Mouse (Mus musculus): ENCODE data around the gene Itprid2. TPM values are rescaled to one million over a fixed set of nuclear protein-coding genes. Genes with fewer than 3 reads are reported as not detected.
A peak's percentile ranks its signal among the peaks of the same experiment; 100 is the strongest.
"Not testable (repeated sequence)": the region's sequence is repeated elsewhere in the genome, so short reads cannot be mapped to it uniquely, and the experiment has no call there.

Gene Itprid2
- 4.5 and 4.7 TPM in 2 replicates for polyA plus RNA-seq (2015; fragmentation: Nextera tagmentation; extraction: Ambion mirVana)

- WGBS: 5% methylated on average over 27 of the region's 46 CpGs
- H3K4me2 ChIP-seq (replicated peaks): peak within 1 kb of the TSS; percentile 83
- H3K9ac ChIP-seq (replicated peaks): peak within 1 kb of the TSS; percentile 63
- H3K27ac ChIP-seq (replicated peaks): peak within 1 kb of the TSS; percentile 39
- ATAC-seq (replicated peaks): peak; percentile 98
- peaks cover 11% of the 10 kb centered on the region; the same call in 1 of the 2 replicates for H3K4me1 ChIP-seq
- H3K36me3 ChIP-seq: no peaks in the 10 kb centered on the region
- peak within 1 kb of the TSS; percentile 83 for H3K4me3 ChIP-seq
- no peaks in the 10 kb centered on the region for H3K9me3 ChIP-seq
- H3K27me3 ChIP-seq: no peaks in the 10 kb centered on the region
These were observed at the start of gene Itprid2 for GRCm38 (mm10) chr2:79634528-79635400. Itprid2 (plus strand) TSS chr2:79635352.

GRCm38 (mm10) chr2:79596177-79596576 is 39.0 kb upstream of the Itprid2 start:
- no peak for ATAC-seq (replicated peaks)
- WGBS: 88% methylated on average over 2 of the region's 2 CpGs
- H3K4me2 ChIP-seq (replicated peaks): no peak overlapping the region

DNA sequence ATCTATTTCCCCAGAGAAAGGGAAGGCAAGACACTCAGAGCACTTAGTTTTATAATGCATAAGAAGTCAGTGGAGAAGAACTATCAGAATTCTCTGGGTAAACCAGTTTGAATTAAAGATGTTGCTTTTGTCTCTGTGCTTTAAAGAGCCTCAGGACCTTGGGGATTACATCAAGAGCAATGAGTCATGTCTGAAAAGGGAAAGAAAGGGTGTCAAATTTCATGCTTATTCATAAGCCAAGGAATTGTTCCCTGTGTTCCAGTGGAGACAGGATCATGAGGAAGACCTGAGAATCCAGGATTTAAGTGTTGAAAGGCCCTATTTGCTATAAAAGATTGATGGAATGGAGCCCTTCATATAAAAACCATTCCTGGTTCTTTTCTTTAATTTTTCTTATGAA is 38.1 kb upstream of the Itprid2 start:
- no peaks in the 10 kb centered on the region for H3K27me3 ChIP-seq
- ATAC-seq (replicated peaks): no peak
- no peak overlapping the region for H3K4me3 ChIP-seq
- H3K36me3 ChIP-seq: no peaks in the 10 kb centered on the region
- no peak overlapping the region for H3K27ac ChIP-seq (replicated peaks)
- H3K4me2 ChIP-seq (replicated peaks): no peak overlapping the region
- no peaks in the 10 kb centered on the region for H3K9me3 ChIP-seq
- no peak overlapping the region for H3K9ac ChIP-seq (replicated peaks)
- H3K4me1 ChIP-seq: peaks cover 9% of the 10 kb centered on the region

More at GRCm38 (mm10) chr2:79596177-79596576, 39.0 kb upstream of the Itprid2 start:
- Histone ChIP-seq H3K9me3 (no peaks in the 10 kb centered on the region), H3K36me3 (no peaks in the 10 kb centered on the region), H3K27ac (replicated peaks) (no peak overlapping the region), H3K9ac (replicated peaks) (no peak overlapping the region), H3K4me3 (no peak overlapping the region), H3K27me3 (no peaks in the 10 kb centered on the region), H3K4me1 (peaks cover 2% of the 10 kb centered on the region; the same call in 1 of the 2 replicates)

GRCm38 (mm10) chr2:79601109-79601508 is 34.0 kb upstream of the Itprid2 start:
- H3K27ac ChIP-seq (replicated peaks): peak overlapping the region; percentile 17
- peak; percentile 60 for ATAC-seq (replicated peaks)
- not testable (repeated sequence) for H3K9me3 ChIP-seq; H3K9ac ChIP-seq (replicated peaks); H3K4me2 ChIP-seq (replicated peaks); H3K27me3 ChIP-seq; H3K36me3 ChIP-seq; H3K4me1 ChIP-seq; H3K4me3 ChIP-seq
- WGBS: 28% methylated on average over 2 of the region's 2 CpGs

DNA sequence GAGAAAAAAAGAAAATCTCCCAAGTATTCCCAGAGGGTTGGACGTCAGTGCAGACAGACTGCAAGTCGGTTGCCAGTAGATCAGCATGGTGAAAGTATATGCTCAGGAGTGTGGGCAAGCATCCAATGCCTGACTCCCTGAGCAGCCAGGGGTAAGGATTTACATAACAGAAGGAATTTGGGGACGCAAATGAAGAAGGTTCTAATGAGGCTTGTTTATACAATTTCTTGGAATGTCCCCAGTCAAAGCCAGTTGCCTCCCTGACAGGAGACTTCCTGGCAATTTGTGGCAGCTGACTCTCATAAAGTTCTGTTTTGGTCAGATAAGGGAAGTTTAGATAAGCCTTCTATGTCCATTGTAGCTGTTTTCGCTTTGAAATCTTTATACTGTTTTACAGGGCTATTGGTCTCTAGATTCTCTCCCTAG is 33.4 kb upstream of the Itprid2 start:
- WGBS: 15% methylated on average over 4 of the region's 4 CpGs
- H3K36me3 ChIP-seq: no peaks in the 10 kb centered on the region
- peak; percentile 90 for ATAC-seq (replicated peaks)
- H3K4me3 ChIP-seq: no peak overlapping the region
- no peaks in the 10 kb centered on the region for H3K27me3 ChIP-seq
- peaks cover 9% of the 10 kb centered on the region for H3K4me1 ChIP-seq
- H3K9me3 ChIP-seq: no peaks in the 10 kb centered on the region
- H3K9ac ChIP-seq (replicated peaks): no peak overlapping the region
- peak overlapping the region; percentile 17; the same call in 1 of the 2 replicates for H3K27ac ChIP-seq (replicated peaks)
- no peak overlapping the region for H3K4me2 ChIP-seq (replicated peaks)

GRCm38 (mm10) chr2:79602306-79602705 is 32.8 kb upstream of the Itprid2 start:
- Histone ChIP-seq H3K36me3 (no peaks in the 10 kb centered on the region), H3K9ac (replicated peaks) (no peak overlapping the region), H3K4me2 (replicated peaks) (no peak overlapping the region), H3K4me1 (peaks cover 9% of the 10 kb centered on the region), H3K27ac (replicated peaks) (no peak overlapping the region), H3K27me3 (no peaks in the 10 kb centered on the region), H3K9me3 (no peaks in the 10 kb centered on the region), H3K4me3 (no peak overlapping the region)
- ATAC-seq (replicated peaks): no peak
- WGBS: 67% methylated on average over 6 of the region's 6 CpGs

GRCm38 (mm10) chr2:79603363-79603762 is 31.8 kb upstream of the Itprid2 start:
- no peak overlapping the region for H3K4me3 ChIP-seq
- H3K9me3 ChIP-seq: no peaks in the 10 kb centered on the region
- 89% methylated on average over 4 of the region's 4 CpGs for WGBS
- no peak overlapping the region for H3K4me2 ChIP-seq (replicated peaks)
- H3K9ac ChIP-seq (replicated peaks): no peak overlapping the region
- H3K36me3 ChIP-seq: no peaks in the 10 kb centered on the region
- H3K4me1 ChIP-seq: peaks cover 9% of the 10 kb centered on the region
- H3K27me3 ChIP-seq: no peaks in the 10 kb centered on the region
- H3K27ac ChIP-seq (replicated peaks): no peak overlapping the region
- ATAC-seq (replicated peaks): no peak

DNA sequence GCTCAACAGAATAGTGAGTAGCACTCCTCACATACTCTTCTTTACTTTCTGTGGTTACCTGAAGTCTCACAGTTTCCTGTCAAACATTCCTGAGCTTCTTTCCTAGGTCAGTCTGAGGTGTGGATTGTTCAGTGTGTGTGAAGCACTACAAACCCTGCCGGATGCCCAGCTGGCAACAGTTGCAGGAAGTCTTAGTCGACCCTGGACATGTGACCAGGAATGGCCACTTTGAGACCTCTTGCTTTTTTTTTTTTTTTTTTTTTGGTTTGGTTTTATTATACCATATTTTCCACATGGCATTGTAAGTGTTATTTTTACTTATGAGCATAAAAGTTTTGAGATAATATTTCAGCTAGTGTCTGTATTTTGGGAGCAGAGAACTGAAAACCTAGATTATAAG is 29.1 kb upstream of the Itprid2 start:
- Histone ChIP-seq H3K27ac (replicated peaks) (no peak overlapping the region), H3K9me3 (no peaks in the 10 kb centered on the region), H3K4me3 (no peak overlapping the region), H3K4me1 (peaks cover 8% of the 10 kb centered on the region), H3K27me3 (no peaks in the 10 kb centered on the region), H3K36me3 (no peaks in the 10 kb centered on the region), H3K4me2 (replicated peaks) (no peak overlapping the region), H3K9ac (replicated peaks) (no peak overlapping the region)
- whole genome bisulfite sequencing: 83% methylated on average over 2 of the region's 2 CpGs
- ATAC-seq (replicated peaks): no peak

DNA sequence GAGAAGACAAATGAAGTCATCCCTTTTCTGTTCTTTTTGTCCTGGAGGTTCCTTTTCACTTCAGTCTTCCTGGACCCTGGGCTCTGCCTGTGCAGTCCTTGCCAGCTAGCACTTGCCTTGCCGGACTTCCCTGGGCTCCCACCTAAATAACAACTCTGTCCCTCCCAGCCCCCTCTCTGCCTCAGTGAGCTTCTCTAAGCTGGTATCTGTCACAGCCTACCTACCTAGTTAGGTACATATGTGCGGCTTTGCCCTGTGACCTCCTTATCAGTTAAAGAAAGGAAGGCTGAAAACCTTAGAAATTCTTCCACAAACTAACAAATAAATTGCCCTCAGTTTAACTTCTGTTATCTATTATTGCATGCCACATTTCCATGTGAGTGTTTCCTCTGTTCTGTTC is 28.0 kb upstream of the Itprid2 start:
- 90% methylated on average over 2 of the region's 2 CpGs for WGBS
- Histone ChIP-seq H3K4me2 (replicated peaks) (no peak overlapping the region), H3K27ac (replicated peaks) (no peak overlapping the region), H3K9ac (replicated peaks) (no peak overlapping the region), H3K4me1 (no peaks in the 10 kb centered on the region), H3K27me3 (no peaks in the 10 kb centered on the region), H3K36me3 (no peaks in the 10 kb centered on the region), H3K4me3 (no peak overlapping the region), H3K9me3 (no peaks in the 10 kb centered on the region)
- ATAC-seq (replicated peaks): no peak

DNA sequence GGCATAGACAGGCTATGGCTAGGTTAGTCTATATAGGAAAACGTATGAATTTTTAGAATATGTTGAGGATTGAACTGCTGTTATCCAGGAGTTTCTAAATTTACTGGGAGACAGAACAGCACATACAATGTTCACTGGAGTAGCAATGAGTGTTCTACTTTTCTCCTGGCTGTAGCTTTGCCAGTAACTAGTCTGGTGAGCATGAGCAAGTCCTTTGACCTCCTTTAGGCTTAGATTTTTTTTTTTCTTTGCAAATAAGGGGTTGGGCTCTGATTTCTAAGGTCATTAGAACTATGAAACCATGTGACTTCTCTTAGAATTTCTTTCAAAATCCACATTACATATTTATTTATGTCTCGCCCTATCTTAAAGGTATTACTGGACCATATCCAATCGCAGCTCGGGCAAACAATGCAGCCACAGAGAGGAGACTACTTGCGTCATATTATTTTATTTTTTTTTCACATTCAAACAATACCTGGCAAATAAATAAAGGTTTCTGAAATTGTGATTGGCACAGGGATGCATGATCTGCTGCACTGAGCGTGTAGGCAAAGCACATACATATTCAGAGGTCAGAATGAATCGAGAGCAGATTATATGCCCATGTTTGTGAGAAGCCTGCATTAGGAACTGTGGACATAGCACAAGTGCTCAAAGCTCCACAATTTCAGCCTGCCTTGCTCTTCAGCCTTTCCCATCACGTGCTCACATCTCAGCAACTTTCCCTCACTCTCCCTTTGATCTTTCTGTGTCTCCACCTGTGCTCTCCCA is 26.7 kb upstream of the Itprid2 start:
- no peak overlapping the region for H3K9ac ChIP-seq (replicated peaks)
- H3K36me3 ChIP-seq: no peaks in the 10 kb centered on the region
- H3K27me3 ChIP-seq: no peaks in the 10 kb centered on the region
- no peak overlapping the region for H3K4me3 ChIP-seq
- no peaks in the 10 kb centered on the region for H3K4me1 ChIP-seq
- no peaks in the 10 kb centered on the region for H3K9me3 ChIP-seq
- H3K4me2 ChIP-seq (replicated peaks): no peak overlapping the region
- WGBS: 88% methylated on average over 8 of the region's 8 CpGs
- no peak for ATAC-seq (replicated peaks)
- H3K27ac ChIP-seq (replicated peaks): no peak overlapping the region

- H3K27me3 ChIP-seq: no peaks in the 10 kb centered on the region
- no peak for ATAC-seq (replicated peaks)
- H3K9me3 ChIP-seq: no peaks in the 10 kb centered on the region
- H3K27ac ChIP-seq (replicated peaks): no peak overlapping the region
- no peak overlapping the region for H3K9ac ChIP-seq (replicated peaks)
- H3K4me3 ChIP-seq: no peak overlapping the region
- H3K36me3 ChIP-seq: no peaks in the 10 kb centered on the region
- H3K4me1 ChIP-seq: no peaks in the 10 kb centered on the region
- no peak overlapping the region for H3K4me2 ChIP-seq (replicated peaks)
- 83% methylated on average over 3 of the region's 3 CpGs for WGBS
These were observed 24.3 kb upstream of the Itprid2 start for GRCm38 (mm10) chr2:79610894-79611293.

- no peak for ATAC-seq (replicated peaks)
- Histone ChIP-seq H3K9ac (replicated peaks) (no peak overlapping the region), H3K4me2 (replicated peaks) (no peak overlapping the region), H3K27me3 (no peaks in the 10 kb centered on the region), H3K4me1 (no peaks in the 10 kb centered on the region), H3K9me3 (no peaks in the 10 kb centered on the region), H3K36me3 (no peaks in the 10 kb centered on the region), H3K4me3 (no peak overlapping the region), H3K27ac (replicated peaks) (no peak overlapping the region)
- 87% methylated on average over 2 of the region's 2 CpGs for WGBS
These were observed 17.0 kb upstream of the Itprid2 start for GRCm38 (mm10) chr2:79618145-79618544.
